Comparison of ENCODE assay signal across 9 mouse cellular contexts in the genomic region with DNA sequence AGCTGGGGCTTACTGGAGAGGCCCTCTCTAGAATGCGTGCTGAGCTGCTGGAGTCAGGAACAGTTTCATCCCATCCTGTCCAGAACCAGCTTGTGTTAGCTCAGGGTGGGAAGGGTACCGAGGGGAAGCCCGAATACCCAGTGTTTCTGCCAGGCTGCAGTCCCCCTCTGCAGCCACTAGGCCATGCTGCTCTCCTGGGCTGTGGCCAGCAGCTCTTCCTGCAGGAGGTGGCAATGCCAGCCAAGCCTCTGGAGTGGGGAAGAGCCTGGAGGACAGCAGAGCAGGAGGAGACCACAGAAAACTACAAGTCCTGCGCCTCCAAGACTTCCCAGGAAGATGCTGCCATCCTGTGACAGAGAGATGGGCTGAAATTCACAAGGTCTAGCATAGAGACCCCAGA.
DNase-seq lines count a peak whose midpoint lies in the region; ATAC-seq and TF ChIP-seq lines count a peak whose summit lies in the region.
"Had no signal": no experiment of that assay in that cellular context is flagged by ENCODE, and none has a peak within 500 bp of the region (broad histone marks: within the 10 kb centered on the region; RNA-seq: fewer than 3 reads in every experiment).

No protein-coding gene starts in this region.

- TF ChIP-seq CTCF in layer of hippocampus, adult 2 months (conservative IDR thresholded peaks at IDR 0.05), result peak; percentile 91

- H3K4me3 ChIP-seq in layer of hippocampus, adult 2 months, result no peak overlapping the region
- H3K4me3 ChIP-seq: midbrain, embryonic 12.5 days had no signal

- DNase-seq in adrenal gland, adult (ENCODE audit: inconsistent age in 2 of 2, low spot score in 1 of 2), result peak; percentile 51 to 74
- no peak for DNase-seq in adrenal gland, postnatal 4 days (ENCODE audit: low spot score in 2 of 2)
- DNase-seq in ovary, postnatal 36 days (ENCODE audit: low spot score), result peak; percentile 41
- no peak for DNase-seq in ovary, postnatal 14 days (ENCODE audit: low spot score)
- DNase-seq in layer of hippocampus, adult 2 months (ENCODE audit: low spot score in 2 of 2), result peak in 1 of 2 experiments; percentile 50

- ATAC-seq in erythroid progenitor cell, adult 5-6 weeks (replicated peaks; ENCODE audit: low FRiP score, poor library complexity, severe bottlenecking), result 0 out of 2 replicates have a peak, but pooled peaks have one; percentile 25
- ATAC-seq in megakaryocyte progenitor cell, adult 5-6 weeks (replicated peaks; ENCODE audit: poor library complexity), result peak; percentile 86
- ATAC-seq in activated CD4-positive, CD25-positive, alpha-beta regulatory T cell, adult 4 months, result no peak

- H3K27ac ChIP-seq in layer of hippocampus, adult 2 months, result no peak overlapping the region
- H3K27ac ChIP-seq: midbrain, embryonic 12.5 days had no signal

Comparison
In these comparisons a context has a peak if more than half of its experiments do, and no peak if none do; other contexts are left out.
1. DNase-seq: peak in adrenal gland, adult (2 of 2) and ovary, postnatal 36 days (single experiment); none in adrenal gland, postnatal 4 days (0 of 2) and ovary, postnatal 14 days (single experiment).